Mouse (Mus musculus) layer of hippocampus, adult 2 months (tissue): ENCODE measurements around the gene Sept9. TPM values are rescaled to one million over a fixed set of nuclear protein-coding genes. Genes with fewer than 3 reads are reported as not detected.
A peak's percentile ranks its signal among the peaks of the same experiment; 100 is the strongest.

Source experiments
- DNase-seq, 2 experiments: peaks; one replicate each; pipeline ENCODE4 v3.0.0; 2022; ENCODE audit warnings: low spot score in 2 of 2
- H3K27ac ChIP-seq: fragments of 200-600 bp; 2 replicates; pipeline ENCODE4 v1.8.1; 2022
- H3K4me3 ChIP-seq: fragments of 200-600 bp; 2 replicates; pipeline ENCODE4 v1.8.1; 2022; ENCODE audit warnings: mild to moderate bottlenecking
- CTCF ChIP-seq: fragments of 200-600 bp; conservative IDR thresholded peaks from 2 replicates; pipeline ENCODE4 v1.8.1; 2022; ENCODE audit warnings: antibody characterized with exemption, mild to moderate bottlenecking, moderate library complexity
- total RNA-seq, 2 experiments: library from RNA; stranded (reverse); gene quantifications; 2 replicates each; pipeline ENCODE4 v1.2.3; 2021

The Sept9 gene
- total RNA-seq, 2 experiments from 2014 or later = 102 to 114 TPM

DNA sequence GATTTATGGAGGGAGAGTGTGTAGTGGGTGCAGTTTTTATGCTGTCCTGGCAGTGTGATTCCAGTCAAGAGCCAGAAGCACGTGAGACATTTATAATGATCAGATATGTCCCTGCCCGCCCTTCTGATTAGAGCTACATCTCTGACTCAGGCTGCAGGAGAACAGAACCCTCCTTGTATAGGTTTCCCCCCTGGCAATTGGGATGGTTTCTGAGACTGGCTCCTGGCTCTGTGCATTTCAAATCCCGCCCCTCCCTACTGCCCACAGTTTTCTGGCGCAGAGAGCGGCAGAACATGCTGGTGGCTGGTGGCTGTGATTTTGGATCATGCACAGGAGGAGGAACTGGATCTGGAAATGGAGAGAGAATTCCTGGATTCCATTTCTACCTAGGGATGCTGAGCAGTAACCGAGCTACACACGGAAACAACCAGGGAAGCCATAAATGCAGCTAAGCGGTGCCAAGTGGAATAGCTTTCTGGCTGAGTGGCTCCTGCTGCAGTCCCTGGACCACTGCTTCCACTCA, 8.8 kb downstream of the Sept9 start:
- TF ChIP-seq CTCF = no peak
- Histone ChIP-seq H3K27ac (no peak overlapping the region), H3K4me3 (no peak overlapping the region)
- DNase-seq = peak in 1 of 2 experiments; percentile 23

DNA sequence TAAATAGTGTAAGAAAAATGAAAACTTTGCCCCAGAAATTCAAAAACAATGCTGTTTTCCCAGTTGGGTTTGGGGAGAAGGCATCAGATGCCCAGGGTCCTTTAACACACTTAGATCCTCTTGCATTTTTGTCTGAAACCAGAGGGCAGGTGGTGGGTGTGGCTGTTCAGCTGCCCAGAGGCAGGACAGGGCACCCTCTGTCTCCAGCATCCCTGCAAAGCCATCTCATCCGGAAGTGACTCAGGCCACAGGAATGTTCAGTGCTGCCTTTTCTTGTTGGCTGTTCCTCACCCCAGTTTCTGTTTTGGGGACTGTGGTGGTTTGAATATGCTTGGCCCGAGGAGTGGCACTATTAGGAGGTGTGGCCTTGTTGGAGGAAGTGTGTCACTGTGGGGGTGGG, 17.3 kb downstream of the Sept9 start:
- no peak overlapping the region for H3K4me3 ChIP-seq
- DNase-seq = no peak
- no peak for TF ChIP-seq CTCF

DNA sequence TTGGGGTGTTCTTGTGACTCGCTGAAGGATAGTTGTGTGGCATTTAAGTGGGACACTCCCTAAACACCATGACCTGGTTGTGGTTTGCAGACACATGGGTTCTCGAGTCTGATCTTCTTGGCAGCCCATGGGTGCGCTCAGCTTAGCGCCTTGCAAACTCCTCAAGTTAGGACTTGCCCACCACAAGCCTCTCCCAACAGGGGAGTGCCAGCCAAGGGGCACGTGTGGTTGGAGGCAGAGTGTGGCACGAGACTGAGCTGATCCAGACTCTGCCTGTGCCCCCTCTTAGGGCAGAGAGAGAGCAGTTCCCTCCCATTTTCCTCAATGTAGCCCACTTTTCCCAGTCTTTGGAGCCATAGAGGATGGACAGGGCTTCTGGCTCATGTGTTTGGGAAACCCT, 18.6 kb downstream of the Sept9 start:
- Histone ChIP-seq H3K27ac (no peak overlapping the region), H3K4me3 (no peak overlapping the region)
- DNase-seq = no peak
- TF ChIP-seq CTCF = no peak

More for the DNA sequence above, 17.3 kb downstream of the Sept9 start:
- H3K27ac ChIP-seq = no peak overlapping the region

DNA sequence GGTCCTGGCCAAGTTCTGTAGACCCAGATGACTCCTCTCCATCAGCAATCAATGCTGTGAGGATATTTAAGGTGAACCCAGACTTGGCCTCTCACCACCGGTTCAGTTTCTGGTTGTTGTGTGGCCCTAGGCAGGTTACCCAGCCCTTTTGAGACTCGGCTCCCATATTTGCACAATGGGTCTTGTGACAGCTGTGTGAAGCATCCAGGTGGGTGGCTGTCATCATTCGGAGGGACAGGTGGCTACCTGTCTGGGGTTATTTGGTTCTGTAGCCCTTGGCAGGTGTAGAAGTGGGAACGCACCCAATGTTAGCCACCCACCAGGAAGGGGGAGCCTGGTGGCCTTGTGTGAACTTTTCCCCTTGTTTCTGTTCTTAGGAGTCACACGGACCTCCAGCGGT, 19.0 kb downstream of the Sept9 start:
- no peak overlapping the region for H3K27ac ChIP-seq

DNA sequence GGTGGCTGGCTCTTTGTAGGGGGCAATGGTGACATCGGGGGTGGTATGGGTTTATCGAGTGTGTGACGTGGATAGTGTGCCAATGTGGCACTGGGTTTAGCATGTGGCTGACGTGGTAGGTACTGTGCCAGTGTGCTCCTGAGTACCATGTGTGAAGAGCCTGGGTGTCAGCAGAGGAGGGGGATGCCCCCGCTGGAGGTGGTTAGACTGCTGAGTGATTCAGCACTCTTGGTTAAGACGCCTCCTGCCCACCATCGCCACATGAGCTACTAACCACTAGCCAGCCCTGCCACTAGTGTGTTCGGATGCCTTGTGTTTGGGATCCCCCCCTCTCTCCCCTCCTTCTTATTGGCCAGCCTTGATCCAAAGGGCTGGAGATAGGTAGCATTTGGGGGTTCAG, 21.3 kb downstream of the Sept9 start:
- H3K4me3 ChIP-seq = no peak overlapping the region
- no peak for DNase-seq
- H3K27ac ChIP-seq = no peak overlapping the region
- TF ChIP-seq CTCF = no peak

More for the DNA sequence above, 19.0 kb downstream of the Sept9 start:
- DNase-seq = no peak
- TF ChIP-seq CTCF = no peak
- H3K4me3 ChIP-seq = no peak overlapping the region

DNA sequence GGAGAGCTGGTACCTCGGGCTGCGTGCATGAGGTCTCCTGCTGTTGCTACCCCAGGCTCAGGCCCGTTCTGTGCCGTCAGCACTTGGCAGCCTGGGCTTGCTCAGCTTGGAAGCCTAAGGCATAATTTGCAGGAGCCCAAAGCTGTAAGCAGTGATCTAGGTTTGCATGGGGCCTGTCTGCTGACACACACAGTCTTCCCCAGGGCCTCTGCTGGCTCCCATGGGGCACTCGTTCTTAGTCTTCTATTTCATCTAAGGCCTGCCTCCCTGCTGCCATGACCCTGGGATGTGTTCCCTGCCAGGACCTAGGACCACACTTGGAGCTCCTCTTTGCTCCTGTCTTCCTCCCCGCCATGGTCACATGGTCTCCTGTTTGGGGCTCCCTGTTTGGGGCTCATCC, 21.7 kb downstream of the Sept9 start:
- TF ChIP-seq CTCF = no peak
- DNase-seq = no peak
- Histone ChIP-seq H3K27ac (no peak overlapping the region), H3K4me3 (no peak overlapping the region)

DNA sequence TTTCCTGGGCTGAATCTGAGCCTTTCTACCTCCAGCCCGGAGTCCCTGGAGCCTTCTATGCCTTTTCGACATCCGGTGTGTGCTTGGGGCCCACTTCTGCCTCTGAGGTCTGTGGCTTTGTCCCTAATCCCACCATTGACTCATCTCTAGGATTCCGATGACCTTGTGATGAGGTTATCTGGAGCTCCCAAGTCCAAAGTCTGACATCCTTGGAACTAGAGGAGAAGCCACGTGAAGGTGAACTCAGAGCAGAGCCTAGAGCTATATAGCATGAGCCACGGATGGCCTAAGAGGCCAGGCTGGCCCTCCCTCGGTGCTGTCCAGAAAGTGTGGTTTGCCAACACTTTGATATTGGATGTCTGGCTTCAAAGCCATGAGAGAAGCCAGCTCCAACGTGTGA, 23.4 kb downstream of the Sept9 start:
- H3K27ac ChIP-seq = no peak overlapping the region
- no peak for TF ChIP-seq CTCF
- DNase-seq = no peak
- H3K4me3 ChIP-seq = no peak overlapping the region

DNA sequence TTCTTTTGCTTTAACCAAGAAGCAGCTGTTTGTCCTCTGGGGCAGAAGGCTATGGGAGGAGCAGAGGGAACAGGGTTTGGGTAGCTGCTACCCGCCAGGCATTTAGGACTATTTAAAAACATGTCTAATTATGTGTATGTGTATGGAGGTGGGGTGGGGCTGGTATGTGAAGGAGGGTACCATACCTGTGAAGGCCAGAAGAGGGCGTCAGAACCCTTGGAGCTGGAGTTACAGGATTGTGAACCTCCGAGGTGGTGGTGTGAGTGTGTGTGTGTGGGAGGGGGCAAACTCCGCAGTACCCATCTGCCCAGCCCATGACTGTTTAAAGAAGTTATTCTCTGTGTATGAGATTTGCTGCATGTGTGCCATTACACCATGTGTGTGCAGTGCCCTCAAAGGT, 25.3 kb downstream of the Sept9 start:
- no peak overlapping the region for H3K27ac ChIP-seq
- TF ChIP-seq CTCF = peak; percentile 50
- no peak for DNase-seq

DNA sequence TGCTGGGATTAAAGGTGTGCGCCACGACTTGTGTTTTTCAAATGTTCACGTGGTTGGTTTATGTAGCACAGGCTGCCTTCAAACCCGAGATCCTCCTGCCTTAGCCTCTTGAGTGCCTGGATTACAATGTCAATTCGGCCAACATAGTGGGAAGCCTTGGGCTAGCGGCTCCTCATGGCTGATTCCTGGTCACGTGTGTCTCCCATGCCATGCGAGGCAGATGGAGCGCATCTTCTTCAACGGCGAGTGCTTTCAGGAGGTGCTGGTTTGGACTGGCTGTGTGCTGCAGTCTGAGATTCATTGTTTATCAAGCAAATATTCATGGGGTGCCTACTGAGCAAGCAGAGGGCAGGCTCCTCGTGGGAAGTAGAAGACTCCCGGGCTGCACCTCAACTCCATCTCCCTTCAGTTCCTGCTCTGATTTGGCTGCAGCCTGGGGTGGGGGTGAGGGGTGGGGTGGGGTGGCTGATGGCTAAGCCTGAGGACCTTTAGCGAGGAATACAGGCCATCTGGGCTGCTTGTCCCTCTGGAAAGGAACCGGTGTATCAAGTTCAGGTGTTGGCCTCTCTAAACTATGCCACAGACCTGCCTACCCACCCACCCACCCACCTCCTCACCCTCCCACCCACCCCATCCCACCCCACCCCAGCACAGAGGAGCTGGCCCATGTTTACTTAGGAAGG, 26.2 kb downstream of the Sept9 start:
- Histone ChIP-seq H3K27ac (no peak overlapping the region), H3K4me3 (no peak overlapping the region)
- no peak for DNase-seq
- TF ChIP-seq CTCF = no peak

More for the DNA sequence above, 25.3 kb downstream of the Sept9 start:
- no peak overlapping the region for H3K4me3 ChIP-seq

DNA sequence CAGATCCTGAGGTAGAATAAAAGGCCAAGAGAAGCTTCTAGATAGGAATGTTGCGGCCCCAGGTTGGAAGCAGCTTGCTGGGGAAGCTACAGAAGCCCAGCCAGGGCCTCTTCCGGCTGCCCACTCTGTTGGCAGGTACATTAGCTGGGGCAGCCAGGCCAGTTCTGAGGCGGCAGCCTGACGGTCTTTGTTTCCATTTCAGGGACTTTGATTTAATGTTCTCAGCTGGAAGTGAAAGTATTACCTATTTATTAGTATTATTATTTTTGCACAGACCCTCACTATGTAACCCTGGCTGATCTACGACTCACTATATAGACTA, 26.7 kb downstream of the Sept9 start:
- no peak for TF ChIP-seq CTCF
- Histone ChIP-seq H3K27ac (no peak overlapping the region), H3K4me3 (no peak overlapping the region)
- no peak for DNase-seq

DNA sequence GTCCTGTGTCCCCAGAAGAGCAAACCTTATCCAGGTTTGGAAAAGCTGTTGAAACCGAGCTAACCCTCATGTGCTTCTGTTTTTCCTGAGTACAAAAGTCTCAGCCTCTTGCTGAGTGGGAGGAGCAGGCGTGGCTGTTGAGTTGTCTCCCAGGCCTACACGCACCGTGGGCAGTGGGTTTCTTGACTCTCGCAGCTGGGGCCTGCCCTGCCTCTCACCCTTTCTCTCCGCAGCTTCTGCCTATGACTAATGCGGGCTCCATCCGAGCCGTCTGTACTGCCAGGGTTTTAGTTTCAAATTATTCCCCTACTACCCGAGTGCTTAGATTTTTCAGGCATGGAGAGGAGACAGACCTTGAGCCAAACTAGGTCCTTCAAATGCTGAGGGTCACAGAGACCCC, 28.7 kb downstream of the Sept9 start:
- no peak for TF ChIP-seq CTCF
- no peak for DNase-seq
- H3K4me3 ChIP-seq = no peak overlapping the region
- H3K27ac ChIP-seq = no peak overlapping the region

DNA sequence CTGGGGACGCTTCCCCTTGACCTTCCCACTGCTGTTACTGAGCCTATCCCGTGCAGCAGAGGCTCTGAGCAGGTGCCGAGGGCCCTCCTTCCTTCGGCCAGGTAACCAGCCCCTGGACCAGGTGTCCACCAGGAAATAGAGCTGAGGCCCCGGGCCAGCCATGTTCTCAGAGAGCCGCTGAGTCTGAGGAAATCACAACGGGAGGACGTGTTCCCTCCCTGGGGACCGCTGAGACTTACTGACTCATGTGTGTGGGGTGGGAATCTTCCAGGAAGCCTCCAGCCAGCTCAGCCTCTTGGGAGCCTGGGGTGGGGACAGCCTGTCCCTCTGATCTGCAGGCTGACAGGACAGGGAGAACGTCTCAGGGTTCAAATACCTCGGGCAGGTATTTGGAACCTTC, 32.1 kb downstream of the Sept9 start:
- Histone ChIP-seq H3K4me3 (no peak overlapping the region; the same call in 1 of the 2 replicates), H3K27ac (peak overlapping the region; percentile 77)
- no peak for DNase-seq
- no peak for TF ChIP-seq CTCF

DNA sequence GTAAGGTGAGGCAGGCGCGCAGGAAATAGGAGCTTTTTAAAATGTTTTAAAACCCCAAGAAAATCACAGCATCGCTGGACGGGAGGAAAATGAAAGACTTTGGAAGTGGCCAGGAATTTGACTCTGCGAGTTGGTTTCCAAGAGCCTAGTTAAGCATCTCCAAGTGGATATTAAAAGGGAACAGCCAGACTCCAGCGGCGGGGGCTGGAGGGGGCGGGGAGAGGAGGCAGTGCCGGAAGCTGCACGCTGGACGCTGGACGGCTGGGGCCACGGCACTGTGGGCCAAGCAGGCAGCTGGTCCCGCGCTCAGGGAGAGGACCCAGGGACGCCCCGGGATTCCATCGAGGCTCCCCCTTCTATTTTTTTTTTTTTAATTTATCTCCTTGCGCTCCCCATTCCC, 32.6 kb downstream of the Sept9 start:
- H3K4me3 ChIP-seq = peak overlapping the region; percentile 35
- TF ChIP-seq CTCF = no peak
- peak overlapping the region; percentile 77 for H3K27ac ChIP-seq
- DNase-seq = no peak

DNA sequence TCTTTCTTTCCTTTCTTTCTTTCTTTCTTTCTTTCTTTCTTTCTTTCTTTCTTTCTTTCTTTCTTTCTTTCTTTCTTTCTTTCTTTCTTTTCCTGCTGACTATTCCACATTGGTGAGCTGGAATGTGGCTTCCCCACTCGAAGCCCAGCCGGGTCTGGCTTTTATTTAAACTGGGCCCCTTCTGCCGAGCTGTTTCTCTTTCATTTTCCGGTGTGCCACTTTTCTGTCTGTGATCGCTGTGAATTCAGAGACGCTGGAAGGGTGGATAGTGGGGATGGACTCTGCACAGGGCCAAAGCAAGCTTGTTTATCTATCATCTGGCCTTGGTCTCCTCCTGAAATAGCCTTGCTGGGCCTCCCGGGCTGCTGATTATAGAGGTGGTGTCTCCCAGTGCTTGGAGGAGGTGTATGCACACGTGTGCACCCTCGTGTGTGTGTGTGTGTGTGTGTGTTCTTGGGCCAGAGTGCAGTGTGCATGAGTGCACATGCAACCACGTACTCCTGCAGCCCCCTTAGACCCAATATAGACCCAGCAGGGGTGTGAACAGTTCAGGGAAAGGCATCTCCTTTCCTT, 33.5 kb downstream of the Sept9 start:
- Histone ChIP-seq H3K4me3 (no peak overlapping the region), H3K27ac (no peak overlapping the region)
- TF ChIP-seq CTCF = no peak
- no peak for DNase-seq
